Mouse (Mus musculus): ENCODE data around the gene Pcgf3.

- TF ChIP-seq CTCF (IDR thresholded peaks at IDR 0.05; ENCODE audit: low read depth) (no peak), EP300 (optimal IDR thresholded peaks at IDR 0.05) (no peak)
Measured at GRCm38 (mm10) chr5:108473737-108474136, 12.7 kb downstream of the Pcgf3 start.
